Mouse (Mus musculus): ENCODE results near the gene Zfhx2. TPM values are rescaled to one million over a fixed set of nuclear protein-coding genes. Genes with fewer than 3 reads are reported as not detected.

Zfhx2 gene
- polyA plus RNA-seq, 1 experiment: 2.3 TPM

DNA sequence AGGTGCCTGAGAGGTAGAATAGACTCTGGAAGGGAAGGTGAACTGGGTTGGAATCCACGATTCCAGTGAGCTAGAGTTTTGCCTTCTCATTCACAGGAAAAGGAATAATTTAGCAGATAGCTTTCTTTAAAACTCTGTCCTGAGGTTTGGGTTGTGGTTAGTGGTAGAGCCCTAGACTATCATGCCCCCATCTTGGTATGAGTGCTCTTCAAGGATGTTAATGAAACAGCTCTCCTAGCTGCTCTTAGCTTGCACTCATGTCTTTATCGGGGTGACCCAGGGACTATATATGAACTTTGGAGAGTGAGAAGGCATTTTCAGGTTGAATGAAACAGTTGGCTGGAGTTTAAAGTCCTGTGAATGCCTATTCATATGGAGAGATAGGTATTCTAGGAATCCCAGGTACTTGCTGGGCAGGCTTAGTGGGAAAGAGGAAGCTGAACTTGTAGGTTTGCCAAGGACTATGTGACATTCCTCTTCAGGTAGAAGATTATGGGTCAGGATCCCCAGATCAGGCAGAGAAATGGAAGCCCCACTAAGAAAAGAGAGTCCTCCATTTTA lies 44.1 kb downstream of the Zfhx2 start:
- no peak for TF ChIP-seq GATA1 (IDR thresholded peaks at IDR 0.05; ENCODE audit: low read length)

- TF ChIP-seq GATA1 (IDR thresholded peaks at IDR 0.05; ENCODE audit: low read length): no peak
These were observed 59.4 kb downstream of the Zfhx2 start for GRCm38 (mm10) chr14:55032695-55033225.

GRCm38 (mm10) chr14:55029034-55029698 lies 63.0 kb downstream of the Zfhx2 start:
- TF ChIP-seq GATA1 (IDR thresholded peaks at IDR 0.05; ENCODE audit: low read length): no peak

DNA sequence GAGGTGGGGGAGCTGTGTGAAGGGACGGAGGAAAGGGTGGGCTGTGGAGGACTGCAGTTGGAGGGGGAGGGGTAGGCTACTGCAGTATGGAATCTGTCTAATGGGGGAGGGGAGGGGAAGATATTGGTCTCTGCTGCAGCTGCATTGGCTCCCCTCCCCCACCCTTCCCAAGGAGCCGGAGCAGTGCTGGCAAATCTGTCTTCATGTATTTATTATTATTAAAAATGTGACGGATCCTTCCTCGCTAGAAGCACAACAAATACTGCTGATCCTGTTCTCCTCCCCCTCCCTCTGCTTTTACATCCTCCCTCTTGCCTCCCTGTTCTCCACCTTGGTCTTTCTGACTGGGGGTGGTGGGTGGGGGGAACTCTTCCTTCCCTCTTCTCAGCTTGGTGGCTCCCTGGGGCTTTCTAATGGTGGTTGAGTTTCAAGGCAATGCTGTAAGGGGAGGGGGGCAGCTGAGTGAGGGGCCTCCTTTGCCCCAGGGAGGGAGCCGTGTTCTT lies 63.7 kb downstream of the Zfhx2 start:
- no peak for TF ChIP-seq GATA1 (IDR thresholded peaks at IDR 0.05; ENCODE audit: low read length)

GRCm38 (mm10) chr14:55027653-55028052 lies 64.5 kb downstream of the Zfhx2 start:
- TF ChIP-seq GATA1 (IDR thresholded peaks at IDR 0.05; ENCODE audit: low read length): no peak

- no peak for TF ChIP-seq GATA1 (IDR thresholded peaks at IDR 0.05; ENCODE audit: low read length)
These were observed 64.9 kb downstream of the Zfhx2 start for GRCm38 (mm10) chr14:55027251-55027650.

DNA sequence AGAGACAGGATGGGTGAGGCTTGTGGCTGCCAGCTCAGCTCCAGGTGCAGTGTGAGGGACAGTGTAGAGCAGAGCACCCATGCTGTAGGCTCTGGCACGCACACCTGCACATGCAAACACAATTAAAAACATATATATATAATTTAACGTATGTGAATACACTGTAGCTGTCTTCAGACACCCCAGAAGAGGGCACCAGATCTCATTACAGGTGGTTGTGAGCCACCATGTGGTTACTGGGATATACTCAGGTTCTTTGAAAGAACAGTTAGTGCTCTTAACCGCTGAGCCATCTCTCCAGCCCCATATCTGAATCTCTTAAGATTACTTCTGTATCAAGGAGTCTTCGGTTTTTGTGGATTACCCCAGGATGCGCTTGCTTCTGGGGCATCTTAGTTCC lies 66.6 kb downstream of the Zfhx2 start:
- no peak for TF ChIP-seq GATA1 (IDR thresholded peaks at IDR 0.05; ENCODE audit: low read length)

GRCm38 (mm10) chr14:55024236-55024635 lies 67.9 kb downstream of the Zfhx2 start:
- no peak for TF ChIP-seq GATA1 (IDR thresholded peaks at IDR 0.05; ENCODE audit: low read length)

DNA sequence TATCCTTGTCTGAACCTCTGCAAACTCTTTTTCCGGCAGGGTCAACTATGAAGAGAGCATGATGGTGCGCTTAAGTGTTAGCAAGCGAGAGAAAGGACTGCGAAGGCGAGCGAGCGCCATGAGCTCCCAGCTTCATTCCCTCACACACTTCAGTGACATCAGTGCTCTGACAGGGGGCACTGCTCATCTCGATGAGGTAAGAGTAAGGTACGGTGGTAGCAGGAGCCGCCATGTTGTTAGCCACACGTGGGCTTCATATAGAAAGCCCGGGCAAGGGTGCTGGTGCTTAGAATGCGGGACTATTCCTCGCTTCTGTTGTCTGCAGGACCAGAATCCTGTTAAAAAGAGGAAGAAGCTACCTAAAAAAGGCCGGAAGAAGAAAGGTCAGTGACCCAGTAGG lies 69.1 kb downstream of the Zfhx2 start:
- no peak for TF ChIP-seq GATA1 (IDR thresholded peaks at IDR 0.05; ENCODE audit: low read length)

DNA sequence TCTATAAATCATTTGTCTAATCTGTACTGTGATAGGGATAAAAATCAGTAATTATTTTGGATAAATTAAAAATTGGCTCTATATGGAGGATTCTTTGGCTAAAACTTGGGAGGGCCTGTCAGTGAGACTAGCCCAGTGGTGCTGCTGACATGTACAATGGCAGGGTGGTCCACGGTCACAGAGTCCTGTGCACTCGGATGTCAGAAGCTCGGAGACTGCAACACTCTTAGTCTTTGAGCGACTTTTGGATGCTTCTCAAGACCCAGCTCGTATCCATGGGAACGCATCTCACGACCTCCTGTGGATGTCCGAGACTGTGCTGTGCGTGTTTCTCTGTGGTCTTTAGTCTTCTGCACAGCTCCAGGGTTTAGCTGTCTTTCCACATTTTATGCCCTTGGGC lies 71.7 kb downstream of the Zfhx2 start:
- no peak for TF ChIP-seq GATA1 (IDR thresholded peaks at IDR 0.05; ENCODE audit: low read length)

DNA sequence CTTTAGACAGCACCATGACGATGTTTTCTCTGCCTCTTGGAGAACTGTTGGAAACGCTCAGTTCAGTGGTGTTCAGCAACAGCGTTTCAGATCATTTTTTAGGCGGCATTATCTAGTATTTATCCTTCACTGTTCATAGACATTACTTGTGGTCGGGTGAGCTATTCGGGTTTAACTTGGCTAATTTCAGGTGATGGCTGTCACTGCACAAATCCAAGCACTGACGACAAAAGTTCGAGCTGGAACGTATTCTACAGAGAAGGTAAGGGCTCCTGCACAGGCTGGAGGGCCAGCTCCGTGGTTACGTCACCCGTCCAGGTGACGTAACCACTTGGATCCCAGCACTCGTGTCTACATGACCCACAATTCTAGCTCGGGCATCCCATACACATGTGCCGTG lies 75.2 kb downstream of the Zfhx2 start:
- TF ChIP-seq GATA1 (IDR thresholded peaks at IDR 0.05; ENCODE audit: low read length): no peak

DNA sequence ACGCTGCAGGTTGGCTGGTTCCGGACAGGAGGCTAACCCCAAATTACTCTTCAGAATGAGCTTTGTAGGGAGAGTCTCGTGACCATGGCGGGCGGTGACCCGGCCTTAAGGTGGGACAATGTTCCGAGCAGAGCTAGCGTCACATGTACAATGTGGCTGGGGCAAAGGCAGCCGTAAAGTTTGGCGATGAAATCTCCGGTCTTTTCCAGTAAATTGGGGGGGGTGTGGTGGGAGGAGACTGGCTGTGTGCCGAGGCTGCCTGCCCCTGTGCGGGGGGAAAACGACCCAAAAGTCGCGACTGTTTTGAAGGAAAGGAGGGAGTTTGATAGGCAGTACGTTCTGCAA lies 76.4 kb downstream of the Zfhx2 start:
- no peak for TF ChIP-seq GATA1 (IDR thresholded peaks at IDR 0.05; ENCODE audit: low read length)

GRCm38 (mm10) chr14:55014991-55015766 lies 76.9 kb downstream of the Zfhx2 start, which contains the start of gene Ngdn:
Ngdn (plus strand) TSS chr14:55015454.
- no peak for TF ChIP-seq GATA1 (IDR thresholded peaks at IDR 0.05; ENCODE audit: low read length)

GRCm38 (mm10) chr14:55014591-55014990 lies 77.5 kb downstream of the Zfhx2 start:
- TF ChIP-seq GATA1 (IDR thresholded peaks at IDR 0.05; ENCODE audit: low read length): no peak

- no peak for TF ChIP-seq GATA1 (IDR thresholded peaks at IDR 0.05; ENCODE audit: low read length)
These were observed 81.0 kb downstream of the Zfhx2 start for GRCm38 (mm10) chr14:55011116-55011515.

Other genes with a start within 250 kb of the Zfhx2 start
- gene Homez, start 221.4 kb downstream of the Zfhx2 start, polyA plus RNA-seq (2012): 1.5 and 1.6 TPM in 2 replicates
- 1.3 and 2.3 TPM in 2 replicates for gene Ppp1r3e, start 214.8 kb downstream of the Zfhx2 start, polyA plus RNA-seq (2012)
- gene Bcl2l2, start 208.9 kb downstream of the Zfhx2 start, polyA plus RNA-seq (2012): 41.2 and 42.5 TPM in 2 replicates
- gene Gm20521, start 208.9 kb downstream of the Zfhx2 start, polyA plus RNA-seq (2012): 5.5 and 10.3 TPM in 2 replicates
- 412 and 528 TPM in 2 replicates for gene Pabpn1, start 199.8 kb downstream of the Zfhx2 start, polyA plus RNA-seq (2012)
- not detected in 2 replicates for gene Slc22a17, start 179.2 kb downstream of the Zfhx2 start, polyA plus RNA-seq (2012)
- gene Efs, start 166.2 kb downstream of the Zfhx2 start, polyA plus RNA-seq (2012): 0.04 TPM in 1 of 2 replicates, not detected in the other
- not detected in 2 replicates for gene Il25, start 159.6 kb downstream of the Zfhx2 start, polyA plus RNA-seq (2012)
- not detected in 2 replicates for gene Cmtm5, start 156.1 kb downstream of the Zfhx2 start, polyA plus RNA-seq (2012)
- 0.01 TPM in 1 of 2 replicates, not detected in the other for gene Myh6, start 125.4 kb downstream of the Zfhx2 start, polyA plus RNA-seq (2012)
- gene Gm17428, start 115.4 kb downstream of the Zfhx2 start, polyA plus RNA-seq (2012): not detected in 2 replicates
- gene Myh7, start 97.7 kb downstream of the Zfhx2 start, polyA plus RNA-seq (2012): 0.04 and 0.05 TPM in 2 replicates
- gene Ngdn, start 76.9 kb downstream of the Zfhx2 start, polyA plus RNA-seq (2012): 39.2 and 43.5 TPM in 2 replicates
- 4.0 and 4.4 TPM in 2 replicates for gene Thtpa, start 2.5 kb upstream of the Zfhx2 start, polyA plus RNA-seq (2012)
- 16.8 and 21.9 TPM in 2 replicates for gene Ap1g2, start 14.3 kb upstream of the Zfhx2 start, polyA plus RNA-seq (2012)
- 0.02 TPM in 1 of 2 replicates, not detected in the other for gene Jph4, start 24.6 kb upstream of the Zfhx2 start, polyA plus RNA-seq (2012)
- not detected in 2 replicates for gene Dhrs2, start 129.7 kb upstream of the Zfhx2 start, polyA plus RNA-seq (2012)

Data from G1E-ER4 (cell line).